Mouse (Mus musculus): ENCODE results near the gene Ndc80. TPM values are rescaled to one million over a fixed set of nuclear protein-coding genes. Genes with fewer than 3 reads are reported as not detected.

The Ndc80 gene
- total and polyA plus RNA-seq, 2 experiments from 2014 or later, result 0.44 to 2.8 TPM

- Histone ChIP-seq H3K27me3 (ENCODE audit: insufficient read depth, low read length) (no peaks in the 10 kb centered on the region), H3K9me3 (ENCODE audit: low read length) (no peaks in the 10 kb centered on the region), H3K36me3 (ENCODE audit: insufficient read depth, low read length) (no peaks in the 10 kb centered on the region), H3K4me2 (ENCODE audit: low read depth, low read length, poor library complexity, severe bottlenecking) (no peak overlapping the region), H3K4me3 (ENCODE audit: low read depth, low read length) (no peak overlapping the region), H3K9ac (replicated peaks; ENCODE audit: low read length, poor library complexity, severe bottlenecking) (no peak overlapping the region), H3K27ac (ENCODE audit: low read depth, low read length) (no peak overlapping the region), H3K4me1 (ENCODE audit: insufficient read depth, low read length) (no peaks in the 10 kb centered on the region)
- ATAC-seq (ENCODE audit: low FRiP score), result no peak
- no peak for DNase-seq (ENCODE audit: low spot score)
- no peak for TF ChIP-seq CTCF (IDR thresholded peaks at IDR 0.05)
- 68% methylated on average over 12 of the region's 12 CpGs for WGBS
These were observed 40.8 kb downstream of the Ndc80 start for GRCm38 (mm10) chr17:71485791-71486230.

GRCm38 (mm10) chr17:71484711-71485110 is 41.9 kb downstream of the Ndc80 start:
- H3K27ac ChIP-seq (ENCODE audit: low read depth, low read length), result no peak overlapping the region
- H3K4me1 ChIP-seq (ENCODE audit: insufficient read depth, low read length), result no peaks in the 10 kb centered on the region
- H3K27me3 ChIP-seq (ENCODE audit: insufficient read depth, low read length), result no peaks in the 10 kb centered on the region
- no peaks in the 10 kb centered on the region for H3K9me3 ChIP-seq (ENCODE audit: low read length)
- ATAC-seq (ENCODE audit: low FRiP score), result no peak
- H3K9ac ChIP-seq (replicated peaks; ENCODE audit: low read length, poor library complexity, severe bottlenecking), result no peak overlapping the region
- no peak for TF ChIP-seq CTCF (IDR thresholded peaks at IDR 0.05)
- H3K4me3 ChIP-seq (ENCODE audit: low read depth, low read length), result no peak overlapping the region
- no peaks in the 10 kb centered on the region for H3K36me3 ChIP-seq (ENCODE audit: insufficient read depth, low read length)
- no peak for DNase-seq (ENCODE audit: low spot score)
- H3K4me2 ChIP-seq (ENCODE audit: low read depth, low read length, poor library complexity, severe bottlenecking), result no peak overlapping the region
- WGBS, result 93% methylated on average over 5 of the region's 5 CpGs

GRCm38 (mm10) chr17:71483418-71484060 is 43.1 kb downstream of the Ndc80 start:
- H3K9me3 ChIP-seq (ENCODE audit: low read length), result no peaks in the 10 kb centered on the region
- H3K9ac ChIP-seq (replicated peaks; ENCODE audit: low read length, poor library complexity, severe bottlenecking), result no peak overlapping the region
- WGBS, result 87% methylated on average over 7 of the region's 7 CpGs
- no peak overlapping the region for H3K4me3 ChIP-seq (ENCODE audit: low read depth, low read length)
- ATAC-seq (ENCODE audit: low FRiP score) (no peak), DNase-seq (ENCODE audit: low spot score) (no peak)
- H3K27ac ChIP-seq (ENCODE audit: low read depth, low read length), result no peak overlapping the region
- no peaks in the 10 kb centered on the region for H3K4me1 ChIP-seq (ENCODE audit: insufficient read depth, low read length)
- H3K27me3 ChIP-seq (ENCODE audit: insufficient read depth, low read length), result no peaks in the 10 kb centered on the region
- no peak for TF ChIP-seq CTCF (IDR thresholded peaks at IDR 0.05)
- H3K4me2 ChIP-seq (ENCODE audit: low read depth, low read length, poor library complexity, severe bottlenecking), result no peak overlapping the region
- H3K36me3 ChIP-seq (ENCODE audit: insufficient read depth, low read length), result no peaks in the 10 kb centered on the region

- Histone ChIP-seq H3K27ac (ENCODE audit: low read depth, low read length) (no peak overlapping the region), H3K9me3 (ENCODE audit: low read length) (no peaks in the 10 kb centered on the region), H3K4me1 (ENCODE audit: insufficient read depth, low read length) (no peaks in the 10 kb centered on the region), H3K9ac (replicated peaks; ENCODE audit: low read length, poor library complexity, severe bottlenecking) (no peak overlapping the region), H3K36me3 (ENCODE audit: insufficient read depth, low read length) (no peaks in the 10 kb centered on the region), H3K4me2 (ENCODE audit: low read depth, low read length, poor library complexity, severe bottlenecking) (no peak overlapping the region), H3K27me3 (ENCODE audit: insufficient read depth, low read length) (no peaks in the 10 kb centered on the region), H3K4me3 (ENCODE audit: low read depth, low read length) (no peak overlapping the region)
- ATAC-seq (ENCODE audit: low FRiP score) (no peak), DNase-seq (ENCODE audit: low spot score) (no peak)
- TF ChIP-seq CTCF (IDR thresholded peaks at IDR 0.05), result no peak
- WGBS, result 74% methylated on average over 5 of the region's 5 CpGs
These were observed 47.2 kb downstream of the Ndc80 start for GRCm38 (mm10) chr17:71479381-71479901.

DNA sequence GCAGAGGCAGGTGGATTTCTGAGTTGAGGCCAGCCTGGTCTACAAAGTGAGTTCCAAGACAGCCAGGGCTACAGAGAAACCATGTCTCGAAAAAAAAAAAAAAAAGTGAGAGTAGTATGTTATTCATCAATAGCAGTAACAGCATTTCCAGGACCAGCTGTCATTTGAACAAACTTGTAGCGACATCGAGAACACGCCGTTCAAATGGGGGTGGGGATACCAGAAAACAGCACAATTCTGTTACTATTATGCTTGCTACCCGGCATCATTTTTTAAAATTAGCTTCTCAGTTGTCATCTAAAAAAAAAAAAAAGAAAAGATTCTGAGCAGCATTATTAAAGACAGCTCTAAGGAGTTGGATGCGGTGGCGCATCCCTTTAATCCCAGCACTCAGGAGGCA is 49.2 kb downstream of the Ndc80 start:
- no peak for TF ChIP-seq CTCF (IDR thresholded peaks at IDR 0.05)
- ATAC-seq (ENCODE audit: low FRiP score) (no peak), DNase-seq (ENCODE audit: low spot score) (no peak)
- Histone ChIP-seq H3K27ac (ENCODE audit: low read depth, low read length) (no peak overlapping the region), H3K9me3 (ENCODE audit: low read length) (no peaks in the 10 kb centered on the region), H3K9ac (replicated peaks; ENCODE audit: low read length, poor library complexity, severe bottlenecking) (no peak overlapping the region), H3K4me1 (ENCODE audit: insufficient read depth, low read length) (peaks cover 6% of the 10 kb centered on the region), H3K4me2 (ENCODE audit: low read depth, low read length, poor library complexity, severe bottlenecking) (no peak overlapping the region), H3K36me3 (ENCODE audit: insufficient read depth, low read length) (no peaks in the 10 kb centered on the region), H3K27me3 (ENCODE audit: insufficient read depth, low read length) (no peaks in the 10 kb centered on the region), H3K4me3 (ENCODE audit: low read depth, low read length) (no peak overlapping the region)
- WGBS, result 99% methylated on average over 8 of the region's 8 CpGs

- H3K9ac ChIP-seq (replicated peaks; ENCODE audit: low read length, poor library complexity, severe bottlenecking), result no peak overlapping the region
- H3K27me3 ChIP-seq (ENCODE audit: insufficient read depth, low read length), result no peaks in the 10 kb centered on the region
- ATAC-seq (ENCODE audit: low FRiP score), result no peak
- H3K4me2 ChIP-seq (ENCODE audit: low read depth, low read length, poor library complexity, severe bottlenecking), result peak overlapping the region; percentile 71
- no peak overlapping the region for H3K27ac ChIP-seq (ENCODE audit: low read depth, low read length)
- no peaks in the 10 kb centered on the region for H3K9me3 ChIP-seq (ENCODE audit: low read length)
- TF ChIP-seq CTCF (IDR thresholded peaks at IDR 0.05), result no peak
- DNase-seq (ENCODE audit: low spot score), result no peak
- peak overlapping the region; percentile 94 for H3K4me3 ChIP-seq (ENCODE audit: low read depth, low read length)
- peaks cover 6% of the 10 kb centered on the region for H3K4me1 ChIP-seq (ENCODE audit: insufficient read depth, low read length)
- WGBS, result 80% methylated on average over 7 of the region's 7 CpGs
- no peaks in the 10 kb centered on the region for H3K36me3 ChIP-seq (ENCODE audit: insufficient read depth, low read length)
These were observed 50.2 kb downstream of the Ndc80 start for GRCm38 (mm10) chr17:71476346-71477020.

Measured in midbrain, postnatal 0 days (tissue).